Mouse (Mus musculus) E14TG2a.4 (cell line): ENCODE measurements around the gene Ppm1m.

Source experiments
- H3K27me3 ChIP-seq: 2 replicates; pipeline ENCODE4 v1.6.1; 2014; ENCODE audit warnings: low read length, control low read depth; ENCODE audit not compliant: insufficient read depth
- H3K36me3 ChIP-seq: 2 replicates; pipeline ENCODE4 v1.6.1; 2014; ENCODE audit warnings: low read length, control low read depth; ENCODE audit not compliant: insufficient read depth
- H3K4me1 ChIP-seq: replicated peaks from 2 replicates; pipeline ENCODE4 v1.6.1; 2014; ENCODE audit warnings: low read depth, low read length, control low read depth
- H3K4me3 ChIP-seq: replicated peaks from 2 replicates; pipeline ENCODE4 v1.5.1; 2014; ENCODE audit warnings: mild to moderate bottlenecking, low read length
- H3K9me3 ChIP-seq: 2 replicates; pipeline ENCODE4 v1.6.1; 2014; ENCODE audit warnings: low read length, control low read depth
- CTCF ChIP-seq: conservative IDR thresholded peaks from 2 replicates; pipeline ENCODE4 v1.5.1; 2014; ENCODE audit warnings: low read length
- NANOG ChIP-seq: IDR thresholded peaks from 2 replicates; pipeline ENCODE4 v1.6.1; 2014; ENCODE audit warnings: borderline replicate concordance, low read length, mixed read lengths
- POU5F1 ChIP-seq: IDR thresholded peaks from 2 replicates; pipeline ENCODE4 v1.6.1; 2014; ENCODE audit warnings: low read length, borderline replicate concordance

The Ppm1m gene

GRCm38 (mm10) chr9:106166709-106167108 is 32.8 kb downstream of the Ppm1m start:
- Histone ChIP-seq H3K4me3 (no peak overlapping the region; the same call in 1 of the 2 replicates), H3K4me1 (peaks cover 56% of the 10 kb centered on the region)
- TF ChIP-seq NANOG (no peak), POU5F1 (no peak), CTCF (no peak)

GRCm38 (mm10) chr9:106160426-106160825 is 39.1 kb downstream of the Ppm1m start:
- H3K4me1 ChIP-seq = peaks cover 61% of the 10 kb centered on the region
- peak overlapping the region; percentile 82 for H3K4me3 ChIP-seq
- no peaks in the 10 kb centered on the region for H3K9me3 ChIP-seq
- H3K36me3 ChIP-seq = peaks cover 9% of the 10 kb centered on the region
- no peak for TF ChIP-seq CTCF
- no peak for TF ChIP-seq POU5F1
- TF ChIP-seq NANOG = no peak
- H3K27me3 ChIP-seq = no peaks in the 10 kb centered on the region

More at GRCm38 (mm10) chr9:106166709-106167108, 32.8 kb downstream of the Ppm1m start:
- Histone ChIP-seq H3K9me3 (no peaks in the 10 kb centered on the region), H3K36me3 (no peaks in the 10 kb centered on the region), H3K27me3 (no peaks in the 10 kb centered on the region)

GRCm38 (mm10) chr9:106159784-106160301 is 39.7 kb downstream of the Ppm1m start:
- H3K27me3 ChIP-seq = no peaks in the 10 kb centered on the region
- peaks cover 58% of the 10 kb centered on the region for H3K4me1 ChIP-seq
- TF ChIP-seq NANOG = no peak
- no peaks in the 10 kb centered on the region for H3K9me3 ChIP-seq
- peaks cover 13% of the 10 kb centered on the region for H3K36me3 ChIP-seq
- H3K4me3 ChIP-seq = peak overlapping the region; percentile 82

GRCm38 (mm10) chr9:106159237-106159636 is 40.3 kb downstream of the Ppm1m start:
- TF ChIP-seq POU5F1 = no peak
- TF ChIP-seq CTCF = no peak
- TF ChIP-seq NANOG = no peak
- Histone ChIP-seq H3K36me3 (peaks cover 15% of the 10 kb centered on the region), H3K4me3 (peak overlapping the region; percentile 82), H3K27me3 (no peaks in the 10 kb centered on the region), H3K9me3 (no peaks in the 10 kb centered on the region), H3K4me1 (peaks cover 56% of the 10 kb centered on the region)

GRCm38 (mm10) chr9:106158037-106158491 is 41.5 kb downstream of the Ppm1m start, which contains the start of gene Glyctk:
Glyctk (minus strand) TSS chr9:106158138.
- peaks cover 15% of the 10 kb centered on the region for H3K36me3 ChIP-seq
- H3K27me3 ChIP-seq = no peaks in the 10 kb centered on the region
- no peaks in the 10 kb centered on the region for H3K9me3 ChIP-seq
- H3K4me1 ChIP-seq = peaks cover 49% of the 10 kb centered on the region
- peak within 1 kb of the TSS; percentile 82 for H3K4me3 ChIP-seq
- TF ChIP-seq POU5F1 (no peak), NANOG (no peak), CTCF (no peak)

DNA sequence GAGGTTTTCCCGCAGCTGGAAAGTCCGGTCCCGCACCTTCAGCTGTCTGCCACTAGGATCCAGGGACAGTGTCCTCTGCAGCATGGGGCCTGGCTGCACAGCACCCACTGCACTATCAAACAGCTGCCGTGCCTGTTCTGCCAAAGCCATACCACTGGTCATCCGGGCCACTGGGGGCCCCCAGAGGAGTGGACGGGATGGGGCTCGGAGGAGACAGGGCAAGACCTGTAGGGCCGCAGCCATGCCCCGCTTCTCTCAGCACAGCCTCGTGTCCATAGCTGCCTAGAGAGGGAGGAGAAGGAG is 42.0 kb downstream of the Ppm1m start:
- Histone ChIP-seq H3K27me3 (no peaks in the 10 kb centered on the region), H3K4me3 (peak overlapping the region; percentile 23; the same call in 1 of the 2 replicates), H3K9me3 (no peaks in the 10 kb centered on the region), H3K36me3 (peaks cover 15% of the 10 kb centered on the region), H3K4me1 (peaks cover 49% of the 10 kb centered on the region)
- no peak for TF ChIP-seq CTCF
- no peak for TF ChIP-seq NANOG
- TF ChIP-seq POU5F1 = no peak

DNA sequence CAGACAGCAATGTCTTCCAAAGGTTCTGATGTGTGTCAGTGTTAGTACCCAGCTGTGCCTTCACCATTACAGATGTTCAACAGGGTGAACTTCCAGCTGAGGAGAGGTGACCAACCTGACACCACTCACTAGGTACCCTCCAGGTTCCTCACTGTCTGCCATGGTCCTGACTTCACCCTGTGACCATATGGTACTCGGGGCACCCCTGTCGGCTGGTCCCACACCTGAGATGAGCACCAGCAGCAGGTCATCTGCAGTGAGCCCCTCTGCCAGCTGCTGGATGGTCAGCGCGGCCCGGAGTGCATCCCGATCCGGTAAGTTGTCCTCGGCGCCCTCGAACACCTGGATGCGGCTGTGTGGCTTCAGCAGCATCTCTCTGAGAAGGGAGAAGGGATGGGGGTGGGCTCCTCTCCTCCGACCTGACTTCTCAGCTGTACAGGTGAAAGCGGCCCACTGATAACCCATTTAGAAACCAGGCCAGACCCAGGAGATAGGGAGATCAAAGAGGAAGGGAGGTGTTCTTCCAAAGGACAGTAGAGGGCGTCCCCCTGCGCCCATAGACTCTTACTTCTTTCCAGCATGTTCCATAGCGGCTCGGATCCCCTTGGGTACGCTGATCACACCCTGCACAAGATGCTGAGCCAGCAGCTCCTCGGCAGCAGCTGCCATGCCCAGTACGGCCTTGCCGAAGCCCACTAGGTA is 42.5 kb downstream of the Ppm1m start:
- Histone ChIP-seq H3K9me3 (no peaks in the 10 kb centered on the region), H3K27me3 (no peaks in the 10 kb centered on the region), H3K4me3 (no peak overlapping the region; the same call in none of the 2 replicates), H3K4me1 (peaks cover 49% of the 10 kb centered on the region), H3K36me3 (peaks cover 15% of the 10 kb centered on the region)
- TF ChIP-seq POU5F1 (no peak), CTCF (no peak; the same call in 1 of the 2 replicates), NANOG (no peak)

- Histone ChIP-seq H3K27me3 (no peaks in the 10 kb centered on the region), H3K9me3 (no peaks in the 10 kb centered on the region), H3K36me3 (peaks cover 15% of the 10 kb centered on the region), H3K4me3 (no peak overlapping the region), H3K4me1 (peaks cover 49% of the 10 kb centered on the region)
- TF ChIP-seq CTCF = peak; percentile 79
- TF ChIP-seq POU5F1 = no peak
Measured at GRCm38 (mm10) chr9:106156419-106156818, 43.1 kb downstream of the Ppm1m start.

GRCm38 (mm10) chr9:106154106-106154505 is 45.4 kb downstream of the Ppm1m start:
- H3K9me3 ChIP-seq = no peaks in the 10 kb centered on the region
- H3K4me3 ChIP-seq = no peak overlapping the region
- peaks cover 21% of the 10 kb centered on the region for H3K27me3 ChIP-seq
- H3K36me3 ChIP-seq = peaks cover 15% of the 10 kb centered on the region
- TF ChIP-seq NANOG = no peak
- no peak for TF ChIP-seq POU5F1
- no peak for TF ChIP-seq CTCF
- peaks cover 47% of the 10 kb centered on the region for H3K4me1 ChIP-seq
